Mouse (Mus musculus) bone marrow, adult 2 months (tissue): Measurements from ENCODE around the gene C130074G19Rik.

Experiments used
- CTCF ChIP-seq: fragments of 200-500 bp; IDR thresholded peaks from 2 replicates; pipeline ENCODE4 v1.5.1; 2011; ENCODE audit warnings: low read length, control low read depth; ENCODE audit not compliant: control insufficient read depth, insufficient read depth
- POLR2A ChIP-seq: fragments of 200-500 bp; IDR thresholded peaks from 2 replicates; pipeline ENCODE4 v1.6.1; 2011; ENCODE audit warnings: low read depth, mild to moderate bottlenecking, control low read depth, low read length, borderline replicate concordance; ENCODE audit not compliant: control insufficient read depth

- no peak for TF ChIP-seq POLR2A
- TF ChIP-seq CTCF: no peak
These were observed 5.7 kb downstream of the C130074G19Rik start for GRCm38 (mm10) chr1:184877306-184877705.
